Mouse (Mus musculus): ENCODE measurements around the gene Inpp5f.
"Not testable (repeated sequence)": the region's sequence is repeated elsewhere in the genome, so short reads cannot be mapped to it uniquely, and the experiment has no call there.

Inpp5f gene

DNA sequence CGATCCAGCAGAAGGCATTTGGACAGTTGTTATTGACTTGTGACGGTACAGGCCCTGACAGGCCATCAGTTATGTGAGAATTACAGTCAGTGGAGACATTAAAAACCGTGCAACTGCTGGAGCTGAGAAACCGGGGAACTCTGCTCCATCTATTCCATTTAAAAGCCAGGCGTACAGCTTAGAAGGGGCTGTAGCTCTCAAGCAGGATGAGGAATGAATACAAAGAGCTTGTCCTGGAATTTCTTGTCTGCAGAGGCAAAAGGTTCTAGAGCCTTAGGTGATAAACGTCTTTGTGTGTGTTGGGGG is 18.2 kb upstream of the Inpp5f start:
- DNase-seq = no peak

DNA sequence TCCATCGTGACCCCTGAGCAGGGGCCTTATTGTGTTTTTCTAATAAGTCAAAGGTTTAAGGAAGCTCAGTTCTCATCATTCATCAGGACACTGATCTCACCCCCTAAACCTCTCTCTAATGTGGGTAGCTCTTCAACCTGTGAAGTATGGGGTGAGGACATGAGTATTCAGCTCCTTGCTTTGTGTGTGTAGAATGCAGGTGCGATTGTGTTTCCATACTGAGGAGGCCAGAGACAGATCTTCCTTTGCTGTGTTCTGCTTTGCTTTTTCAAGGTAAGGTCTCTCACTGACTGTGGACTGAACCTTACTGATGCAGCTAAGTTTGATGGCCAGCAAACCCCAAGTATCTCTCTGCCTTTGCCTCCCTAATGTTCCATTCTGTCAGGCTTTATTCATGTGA is 14.9 kb upstream of the Inpp5f start:
- DNase-seq = no peak

DNA sequence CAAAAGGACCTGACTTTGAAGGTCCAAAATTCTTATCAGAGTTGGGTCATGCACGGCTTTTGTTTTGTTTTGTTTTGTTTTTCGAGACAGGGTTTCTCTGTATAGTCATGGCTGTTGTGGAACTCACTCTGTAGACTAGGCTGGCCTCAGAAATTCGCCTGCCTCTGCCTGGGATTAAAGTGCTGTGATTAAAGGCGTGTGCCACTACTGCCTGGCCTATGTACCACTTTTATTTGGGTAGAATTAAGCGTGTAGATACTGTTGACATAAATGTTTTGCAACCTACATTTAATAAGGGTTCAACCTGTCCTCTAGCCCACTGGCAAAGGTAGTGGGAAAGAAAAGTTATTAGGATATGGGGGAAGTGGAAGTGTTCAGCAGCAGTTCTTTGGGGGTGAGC is 12.1 kb upstream of the Inpp5f start:
- no peak for DNase-seq

DNA sequence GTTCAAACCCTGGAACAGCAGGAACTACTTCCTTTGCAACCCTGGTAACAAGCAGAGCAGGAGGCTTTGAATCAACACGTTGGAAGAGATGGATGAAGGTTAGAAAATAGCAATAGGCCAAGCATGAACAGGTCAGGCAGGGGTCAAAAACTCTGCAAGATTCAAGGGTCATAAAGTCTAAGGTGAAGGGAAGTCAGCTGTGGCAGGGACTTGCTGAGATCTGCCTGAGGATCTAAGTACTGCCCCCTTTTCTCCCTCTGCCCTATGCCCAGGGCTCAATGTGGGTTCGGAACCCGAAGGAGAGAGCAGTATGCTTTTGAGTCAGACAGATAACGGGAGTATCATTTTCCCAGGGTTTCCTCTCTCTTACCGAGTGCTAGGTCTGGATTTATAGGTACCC is 9.3 kb upstream of the Inpp5f start:
- DNase-seq = no peak

DNA sequence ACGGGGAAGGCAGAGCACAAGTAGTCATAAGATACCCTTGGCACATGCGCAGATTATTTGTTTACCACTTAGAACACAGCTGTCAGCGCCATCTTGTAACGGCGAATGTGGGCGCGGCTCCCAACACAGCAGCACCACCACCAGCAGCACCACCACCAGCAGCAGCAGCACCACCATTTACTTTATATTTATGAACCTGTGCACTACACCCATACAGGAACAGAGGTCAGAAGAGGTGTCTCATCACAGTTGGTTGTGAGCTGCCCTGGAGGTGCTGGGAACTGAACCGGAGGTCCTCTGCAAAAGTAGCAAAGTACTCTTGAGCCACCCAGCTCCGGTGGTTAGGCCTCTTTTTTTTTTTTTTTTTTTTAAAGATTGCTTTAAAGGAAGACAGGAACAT is 1.2 kb upstream of the Inpp5f start:
- not testable (repeated sequence) for DNase-seq

DNA sequence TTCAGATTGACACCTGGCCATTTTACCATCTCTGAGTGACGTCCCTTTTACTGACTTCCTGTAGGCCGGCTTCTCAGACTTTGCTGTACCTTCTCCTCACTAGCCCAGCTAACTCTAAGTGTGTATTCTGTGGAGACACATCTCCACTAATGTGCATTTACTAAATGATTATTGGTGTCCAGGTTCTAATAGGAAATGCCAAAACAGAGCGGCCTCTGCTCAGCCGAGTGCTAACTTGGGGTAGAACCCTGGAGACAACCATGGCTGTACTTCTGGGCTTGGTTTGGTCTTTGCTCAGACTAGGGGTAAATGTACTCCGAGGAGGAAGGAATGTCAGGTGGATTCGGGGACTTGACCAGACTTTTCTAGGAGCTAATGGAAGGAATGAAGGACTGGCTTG is 638 bp upstream of the Inpp5f start:
- no peak for DNase-seq

DNA sequence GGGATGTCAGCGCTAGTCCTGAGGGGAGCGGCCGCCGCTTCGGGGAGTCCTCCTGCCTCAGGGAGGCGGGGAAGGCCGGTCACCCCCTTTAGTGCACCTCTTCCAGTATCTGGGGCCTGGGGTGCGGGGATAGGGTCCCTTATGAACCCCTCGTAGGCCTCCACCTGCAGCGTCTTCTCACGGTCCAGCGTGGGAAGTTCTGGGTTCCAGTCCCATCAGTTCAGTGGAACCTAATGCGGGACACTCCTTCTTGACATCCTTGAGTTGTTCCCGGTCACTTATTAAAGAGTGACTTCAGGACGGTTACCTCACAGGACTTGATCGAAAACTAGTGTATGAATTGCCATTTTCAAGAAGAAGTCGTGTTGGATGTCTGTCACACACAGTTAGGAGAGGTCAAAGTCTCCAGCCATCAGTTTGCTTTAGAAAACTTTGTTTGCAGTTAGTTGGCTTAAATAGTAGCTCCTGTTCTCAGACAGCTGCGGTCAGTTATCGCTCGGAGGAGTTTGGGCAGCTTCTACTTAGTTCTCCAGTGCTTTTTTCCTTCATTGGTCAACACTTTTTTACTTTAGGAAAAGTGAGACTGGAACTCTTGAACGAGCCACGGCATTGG is 777 bp downstream of the Inpp5f start:
- no peak for DNase-seq

DNA sequence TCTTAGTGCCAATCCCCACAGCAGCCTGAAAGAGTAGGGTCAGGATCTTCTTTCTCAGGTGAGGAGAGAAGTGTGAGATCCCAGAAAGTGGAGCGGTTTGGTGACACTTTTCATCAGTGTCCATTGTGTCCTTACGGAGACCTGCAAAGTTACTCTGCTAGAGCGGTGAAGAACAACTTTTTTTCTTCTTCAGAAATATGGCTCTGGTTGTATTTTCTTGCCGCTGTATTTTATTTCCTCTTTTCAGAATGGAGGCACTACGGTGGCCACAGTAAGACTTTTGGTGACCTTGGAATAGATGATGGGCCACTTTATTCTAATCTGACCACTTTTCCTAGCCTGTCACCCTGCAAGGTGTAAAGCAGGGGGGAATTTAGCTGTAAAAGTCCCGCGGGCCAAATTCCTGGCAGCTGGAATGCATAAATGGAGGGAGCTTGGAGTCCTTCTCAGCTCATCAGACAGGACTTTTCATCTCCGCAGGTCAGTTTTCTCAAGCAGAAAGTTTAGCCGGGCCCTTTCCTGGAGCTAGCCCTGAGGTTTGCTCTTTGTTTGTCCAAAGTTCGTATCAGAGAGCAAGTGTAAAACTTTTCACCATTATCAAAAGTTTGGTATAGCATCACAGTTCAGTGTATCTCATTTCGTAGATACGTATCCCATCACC is 1.5 kb downstream of the Inpp5f start:
- no peak for DNase-seq

DNA sequence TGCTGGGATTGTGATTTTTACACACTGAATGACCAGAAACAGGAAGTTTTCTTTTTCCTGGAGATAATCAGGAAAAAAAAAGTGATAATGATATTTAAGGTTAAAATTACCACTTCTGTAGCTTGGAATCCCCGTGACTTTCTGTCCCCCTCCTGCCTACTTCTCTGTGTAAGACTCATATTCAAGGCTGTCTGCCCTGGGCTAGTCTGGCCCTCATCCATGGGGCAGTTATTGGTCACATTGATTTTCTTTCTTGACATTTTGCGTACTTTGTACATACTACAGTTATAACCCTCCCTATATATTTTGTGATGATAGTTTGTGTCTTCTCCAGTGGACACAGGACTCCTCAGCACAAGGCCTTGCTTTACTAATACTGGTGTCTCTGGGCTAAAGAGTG is 2.5 kb downstream of the Inpp5f start:
- no peak for DNase-seq

DNA sequence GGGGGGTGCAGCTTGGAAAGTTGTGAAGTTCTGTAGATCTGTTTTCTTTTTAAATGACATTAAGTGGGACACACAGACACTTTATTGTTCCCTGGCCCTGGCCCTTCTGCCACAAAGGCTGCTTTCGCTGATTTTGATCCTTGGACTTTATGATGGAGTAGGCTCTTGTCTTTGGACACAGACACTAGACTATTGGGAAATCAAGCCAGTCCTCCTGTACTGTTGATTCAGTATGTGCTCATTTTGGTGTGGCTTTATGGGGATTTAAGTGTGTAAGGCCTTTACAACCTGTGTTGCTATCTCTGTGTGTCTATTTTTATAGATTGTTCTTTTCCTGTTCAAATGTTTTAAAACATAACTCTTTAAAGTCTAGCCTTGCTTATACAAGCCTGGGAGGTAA is 6.5 kb downstream of the Inpp5f start:
- DNase-seq = no peak

DNA sequence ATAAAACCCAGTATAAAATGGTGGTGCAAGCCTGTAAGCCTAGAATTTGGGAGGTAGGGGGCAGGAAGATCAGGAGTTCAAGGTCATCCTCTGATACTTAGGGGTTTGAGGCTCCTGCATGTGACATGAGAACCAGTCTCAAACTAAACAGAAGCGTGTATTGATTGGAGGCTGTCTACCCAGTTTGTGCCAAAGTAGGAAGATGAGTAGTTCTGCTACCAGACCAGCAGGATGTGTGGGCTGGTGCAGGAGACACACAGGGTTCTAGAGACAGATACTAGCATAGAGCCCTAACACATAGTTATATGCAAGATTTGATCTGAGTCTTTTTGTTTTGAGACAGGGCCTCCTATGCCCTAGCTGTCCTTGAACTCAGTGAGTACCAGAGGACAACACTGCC is 9.1 kb downstream of the Inpp5f start:
- no peak for DNase-seq

DNA sequence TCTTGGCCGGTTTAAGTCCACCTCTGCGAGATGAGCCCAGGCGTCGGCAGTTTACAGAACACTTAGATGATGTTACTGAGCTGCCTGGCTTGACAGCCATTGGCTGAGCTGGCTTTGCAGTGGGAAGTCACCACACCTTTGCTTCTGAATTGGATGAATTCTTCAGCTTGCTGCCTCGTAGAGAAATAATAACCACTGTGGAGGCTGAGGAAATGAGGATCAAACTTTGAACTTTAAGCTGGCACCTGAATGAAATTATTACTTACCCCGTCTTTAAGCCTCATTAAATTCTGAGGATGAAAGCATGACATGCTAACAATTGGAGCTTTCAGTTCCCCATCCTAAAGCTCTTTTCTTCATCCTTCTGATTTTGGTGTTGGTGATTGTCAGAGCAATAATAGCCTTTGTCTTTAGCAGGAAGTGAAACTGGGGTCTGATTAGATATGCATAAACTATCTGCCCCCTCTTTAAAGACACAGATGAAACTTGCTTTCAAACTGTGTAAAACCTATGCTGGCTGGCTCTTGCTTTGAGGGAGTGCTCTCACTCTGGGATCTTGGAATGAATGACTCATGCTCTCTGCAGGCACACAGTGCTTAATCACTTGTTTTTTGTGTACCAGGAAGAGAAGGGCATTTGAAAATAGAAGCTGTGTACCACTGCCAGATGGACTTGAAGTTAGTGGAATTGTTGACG is 11.3 kb downstream of the Inpp5f start:
- DNase-seq = peak in 1 of 2 experiments; percentile 18

DNA sequence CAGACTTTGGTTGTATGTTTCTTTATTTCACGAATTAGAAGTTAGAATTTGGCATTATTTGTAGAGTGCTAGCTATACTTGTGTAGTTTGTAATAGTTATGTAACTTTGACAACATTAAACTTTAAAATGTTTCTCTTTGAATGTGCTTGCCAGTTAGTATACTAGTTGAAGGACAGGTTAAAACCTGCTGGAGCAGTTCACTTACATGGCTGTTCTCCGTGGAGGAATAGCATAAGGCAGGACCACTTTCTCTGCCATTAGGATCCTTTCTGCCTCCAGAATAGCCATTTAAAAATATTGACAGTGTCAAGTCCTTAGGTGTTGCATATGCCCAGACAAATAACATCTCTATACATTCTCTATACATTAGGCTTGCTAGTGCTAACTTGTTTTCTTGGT is 11.9 kb downstream of the Inpp5f start:
- DNase-seq = no peak

DNA sequence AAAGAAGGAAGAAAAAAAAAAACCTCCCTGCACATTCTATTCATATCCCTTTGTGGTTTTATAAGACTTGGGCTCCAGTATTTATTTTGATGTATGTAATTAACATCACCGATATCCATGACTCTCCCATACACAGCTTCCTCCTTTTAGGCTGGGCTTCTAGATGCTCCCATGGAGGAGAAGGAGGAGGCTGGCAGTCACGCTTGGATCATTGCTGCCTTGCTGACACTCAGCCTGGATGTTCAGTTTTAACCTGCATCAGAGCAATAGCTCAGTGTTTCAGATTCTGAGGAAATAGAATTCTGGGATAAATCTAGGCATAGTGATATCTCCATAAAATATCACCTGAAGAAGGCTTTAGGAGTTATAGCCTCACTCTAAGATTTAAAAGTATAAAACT is 14.3 kb downstream of the Inpp5f start:
- no peak for DNase-seq

DNA sequence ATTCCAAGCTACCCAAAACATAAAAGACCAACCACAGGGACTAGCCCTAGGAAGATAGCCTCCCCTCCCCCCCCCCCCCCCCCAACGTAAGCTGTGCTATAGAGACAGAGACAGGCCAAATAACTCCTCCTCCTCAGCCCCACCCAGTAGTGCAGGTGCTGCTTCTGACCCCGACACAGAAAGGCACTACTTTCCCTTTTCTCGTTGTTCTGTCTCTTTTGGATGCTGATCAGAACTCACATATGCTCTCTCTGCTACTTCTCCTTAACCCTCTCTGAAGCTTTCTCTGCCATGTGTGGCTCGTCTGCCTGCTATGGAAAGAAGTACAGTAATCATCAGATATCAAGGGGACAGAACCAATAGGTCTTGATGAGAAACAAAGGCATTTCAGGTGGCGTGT is 15.5 kb downstream of the Inpp5f start:
- DNase-seq = no peak

DNA sequence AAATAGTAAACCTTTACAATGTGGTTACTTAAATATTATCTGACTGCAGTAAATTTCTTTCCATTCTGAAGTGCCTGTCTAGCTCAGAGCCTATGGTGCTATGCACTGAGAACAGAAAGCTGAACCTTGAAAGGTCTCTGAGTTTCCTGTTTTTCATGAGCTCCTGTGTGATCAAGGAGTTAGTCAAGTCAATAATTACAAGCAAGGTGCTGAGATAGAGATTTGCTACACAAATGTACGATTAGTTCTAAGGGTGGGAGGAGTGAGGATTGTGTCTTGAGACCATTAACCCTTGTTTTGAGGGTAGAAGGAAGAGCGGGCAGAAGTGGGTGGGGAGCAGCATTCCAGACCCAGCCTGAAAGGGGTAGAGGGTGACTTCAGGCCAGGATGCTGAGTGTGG is 16.1 kb downstream of the Inpp5f start:
- DNase-seq = no peak

DNA sequence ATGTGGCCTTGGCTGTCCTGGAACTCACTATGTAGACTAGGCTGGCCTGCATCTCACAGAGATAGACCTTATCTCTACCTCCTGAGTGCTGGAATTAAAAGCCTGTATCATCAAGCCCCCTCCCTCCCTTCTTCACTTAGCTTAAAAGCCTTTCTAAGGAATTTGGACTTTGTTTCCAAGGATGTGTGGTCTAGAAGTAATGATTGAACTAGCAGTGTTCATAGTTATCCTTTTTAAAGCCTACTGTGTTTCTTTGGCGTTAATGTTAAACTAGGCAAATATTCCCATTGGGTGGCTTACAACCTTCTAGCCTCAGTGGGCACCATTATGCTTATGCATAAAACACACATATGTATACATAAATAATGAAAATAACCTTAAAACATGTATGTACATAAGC is 16.6 kb downstream of the Inpp5f start:
- no peak for DNase-seq

DNA sequence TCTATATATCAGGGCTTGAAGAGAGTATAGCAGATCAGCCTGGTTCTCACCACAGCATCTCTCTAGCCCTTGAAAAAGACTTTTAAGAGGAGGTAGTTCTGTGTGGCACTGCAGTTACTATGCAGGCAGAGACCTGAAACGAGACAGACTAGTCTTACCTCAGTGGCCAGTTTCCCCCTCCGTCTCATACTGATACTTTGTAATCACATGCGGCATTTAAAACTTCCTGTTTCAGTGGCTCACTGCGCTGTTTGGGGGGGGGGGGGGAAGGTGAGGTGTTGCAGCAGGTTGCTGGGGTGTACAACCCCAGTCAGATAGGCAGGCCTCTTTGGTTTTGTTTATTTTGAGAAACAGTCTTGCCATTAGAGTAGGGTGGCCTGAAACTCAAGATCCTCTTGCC is 22.0 kb downstream of the Inpp5f start:
- DNase-seq = no peak

DNA sequence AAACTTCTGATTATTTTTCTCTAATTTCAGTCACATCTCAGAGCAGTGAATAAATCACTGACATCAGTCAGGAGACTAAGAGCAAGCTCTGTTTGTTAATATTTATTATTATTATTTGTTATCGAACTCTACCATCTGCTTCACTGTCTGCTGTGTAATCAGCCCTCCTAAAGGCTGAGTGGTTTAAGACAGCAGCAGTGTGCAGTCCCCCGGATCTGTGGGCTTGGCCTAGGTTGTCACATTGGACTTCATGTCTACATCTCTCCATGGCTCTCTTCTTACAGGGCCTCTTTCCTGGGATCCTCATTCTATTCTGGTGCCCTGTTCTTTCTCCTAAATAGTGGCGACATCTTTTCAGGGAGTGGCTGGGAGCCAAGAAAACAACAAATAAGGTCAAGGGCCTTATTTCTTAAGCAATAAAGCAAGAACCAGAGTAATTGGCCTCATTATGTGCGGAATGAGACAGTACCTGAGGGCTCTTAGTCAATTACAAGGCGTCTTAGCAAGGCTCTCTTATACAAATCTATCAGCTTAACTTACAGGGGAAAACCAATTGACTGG is 28.9 kb downstream of the Inpp5f start:
- no peak for DNase-seq

DNA sequence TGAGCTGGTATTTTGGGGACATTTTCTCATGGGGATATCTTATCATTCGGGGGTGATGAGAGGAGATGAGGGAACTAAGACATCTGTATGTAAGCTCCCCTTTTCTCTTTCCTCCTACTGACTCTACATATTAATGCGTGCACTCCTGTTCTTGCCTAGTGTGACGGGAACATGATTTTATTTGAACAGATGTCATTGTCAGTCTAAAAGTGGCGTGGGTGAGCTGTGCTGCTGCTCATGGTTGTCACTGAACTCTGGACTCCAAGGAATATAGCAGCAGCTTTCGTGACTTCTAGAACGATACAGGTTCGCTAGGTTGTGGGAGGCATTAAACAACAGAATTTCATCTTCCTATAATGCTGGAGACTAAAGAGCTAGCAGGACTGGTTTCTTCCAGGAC is 30.4 kb downstream of the Inpp5f start:
- DNase-seq = no peak

DNA sequence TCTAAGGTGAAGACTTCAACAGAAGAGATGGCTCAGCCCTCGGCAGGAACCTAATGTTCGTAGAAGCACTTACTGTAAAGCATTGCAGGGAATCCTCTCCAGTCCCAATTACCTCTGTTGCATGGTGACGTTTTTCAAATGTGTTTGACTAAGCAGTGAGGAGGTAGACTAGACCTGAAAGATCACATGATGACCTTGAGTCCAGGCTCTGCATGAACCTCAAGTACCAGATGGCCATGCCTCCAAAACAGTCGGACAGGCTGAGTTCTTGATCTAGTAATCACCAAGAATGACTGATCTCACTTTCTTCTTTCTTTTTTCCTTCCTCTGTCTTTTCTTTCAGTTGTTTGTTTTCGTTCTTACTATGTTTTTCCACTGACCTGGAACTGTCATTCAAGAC is 31.3 kb downstream of the Inpp5f start:
- no peak for DNase-seq

DNA sequence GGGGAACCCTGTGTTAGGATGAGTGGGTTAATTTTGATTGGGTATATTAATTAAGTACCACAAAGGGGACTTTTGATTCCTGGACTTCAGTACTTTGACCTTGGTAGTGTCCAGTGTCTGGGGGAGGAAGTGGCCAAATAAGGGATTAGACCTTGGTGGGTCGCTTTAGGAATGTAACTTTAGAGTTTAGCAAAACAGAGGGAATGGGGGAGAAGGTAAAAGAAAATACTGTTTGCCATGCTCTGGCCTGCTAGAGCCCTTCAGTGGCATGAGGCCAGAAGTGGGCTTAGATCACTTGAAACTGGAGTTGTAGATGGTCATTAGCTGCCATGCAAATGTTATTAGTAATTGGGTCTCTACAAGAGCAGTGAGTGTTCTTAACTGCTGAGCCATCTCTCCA is 45.8 kb downstream of the Inpp5f start:
- no peak for DNase-seq

DNA sequence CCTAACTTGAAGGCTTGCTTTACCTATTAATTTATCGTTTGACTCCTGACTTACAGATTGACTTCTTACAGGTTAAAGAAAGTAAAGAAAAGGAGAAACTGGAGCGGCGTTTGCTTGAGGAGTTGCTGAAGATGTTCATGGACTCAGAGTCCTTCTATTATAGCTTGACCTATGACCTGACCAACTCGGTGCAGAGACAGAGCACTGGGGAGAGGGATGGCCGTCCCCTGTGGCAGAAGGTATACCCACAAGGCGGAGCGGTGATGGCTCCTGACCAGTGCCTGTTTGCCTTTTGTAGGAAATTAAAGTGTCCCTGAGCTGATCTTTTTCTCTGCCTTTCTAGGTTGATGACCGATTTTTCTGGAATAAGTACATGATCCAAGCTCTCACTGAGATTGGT is 52.8 kb downstream of the Inpp5f start:
- DNase-seq = no peak

DNA sequence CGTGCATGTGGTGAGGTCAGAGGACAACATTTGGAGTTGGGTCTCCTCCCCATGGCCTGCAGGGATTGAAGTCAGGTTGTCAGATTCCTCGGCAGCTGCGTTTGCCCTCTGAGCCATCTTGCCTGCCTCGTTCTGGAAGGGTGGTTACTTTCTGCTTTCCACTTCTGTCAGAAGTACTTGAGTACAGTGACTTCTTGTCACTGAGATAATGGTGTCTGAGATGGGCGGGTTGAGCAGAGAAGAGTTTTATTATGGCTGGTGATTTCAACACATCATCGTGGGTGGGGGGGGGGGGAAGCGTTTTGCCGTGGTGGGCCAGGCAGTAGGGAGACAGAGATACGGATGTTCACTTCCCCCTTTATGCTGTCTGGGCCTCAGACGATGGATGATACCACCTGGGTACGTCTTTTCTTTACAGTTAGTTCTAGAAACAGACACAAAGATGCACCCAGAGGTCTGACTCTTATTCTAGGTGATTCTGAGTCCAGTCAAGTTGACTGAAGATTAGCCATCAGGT is 53.8 kb downstream of the Inpp5f start:
- no peak for DNase-seq
